Mouse (Mus musculus) forebrain, embryonic 12.5 days (tissue): ENCODE measurements around the gene Clpx. TPM values are rescaled to one million over a fixed set of nuclear protein-coding genes. Genes with fewer than 3 reads are reported as not detected.
"Not testable (repeated sequence)": the region's sequence is repeated elsewhere in the genome, so short reads cannot be mapped to it uniquely, and the experiment has no call there.

Experiments
- ATAC-seq: fragments of 200-750 bp; cut with Nextera tagmentation; 2 replicates; pipeline ENCODE4 v1.8.0; 2017; ENCODE audit warnings: moderate TSS enrichment; ENCODE audit not compliant: low FRiP score
- H3K27ac ChIP-seq: fragments of 300-500 bp; sonication (generic); 2 replicates; pipeline ENCODE4 v1.5.1; 2016; ENCODE audit warnings: mild to moderate bottlenecking
- H3K27me3 ChIP-seq: fragments of 300-500 bp; sonication (generic); 2 replicates; pipeline ENCODE4 v1.6.1; 2016; ENCODE audit warnings: mild to moderate bottlenecking
- H3K36me3 ChIP-seq: fragments of 300-500 bp; sonication (generic); replicated peaks from 2 replicates; pipeline ENCODE4 v1.6.1; 2016; ENCODE audit warnings: mild to moderate bottlenecking
- H3K4me1 ChIP-seq: fragments of 300-500 bp; sonication (generic); 2 replicates; pipeline ENCODE4 v1.6.1; 2016
- H3K4me2 ChIP-seq: fragments of 300-500 bp; sonication (generic); 2 replicates; pipeline ENCODE4 v1.6.1; 2016; ENCODE audit warnings: mild to moderate bottlenecking, moderate library complexity
- H3K4me3 ChIP-seq: fragments of 300-500 bp; sonication (generic); replicated peaks from 2 replicates; pipeline ENCODE4 v1.5.1; 2016; ENCODE audit warnings: mild to moderate bottlenecking
- H3K9ac ChIP-seq: fragments of 300-500 bp; sonication (generic); 2 replicates; pipeline ENCODE4 v1.6.1; 2016; ENCODE audit warnings: mild to moderate bottlenecking
- H3K9me3 ChIP-seq: fragments of 300-500 bp; sonication (generic); 2 replicates; pipeline ENCODE4 v1.6.1; 2016
- WGBS: fragments of 180-500 bp; shearing (Covaris S2); methylation state at CpG from one replicate; pipeline ENCODE4 v1.1.7; 2016; 5-methylcytosine and 5-hydroxymethylcytosine counted together
- polyA plus RNA-seq: library from polyadenylated mRNA; unstranded; fragments of >200 nt; fragmentation: Nextera tagmentation; extraction: Ambion mirVana; gene quantifications from 2 replicates; pipeline ENCODE4 v1.2.1, GENCODE M21; 2016

Gene Clpx
- polyA plus RNA-seq, 1 experiment from 2014 or later = 52.8 TPM

DNA sequence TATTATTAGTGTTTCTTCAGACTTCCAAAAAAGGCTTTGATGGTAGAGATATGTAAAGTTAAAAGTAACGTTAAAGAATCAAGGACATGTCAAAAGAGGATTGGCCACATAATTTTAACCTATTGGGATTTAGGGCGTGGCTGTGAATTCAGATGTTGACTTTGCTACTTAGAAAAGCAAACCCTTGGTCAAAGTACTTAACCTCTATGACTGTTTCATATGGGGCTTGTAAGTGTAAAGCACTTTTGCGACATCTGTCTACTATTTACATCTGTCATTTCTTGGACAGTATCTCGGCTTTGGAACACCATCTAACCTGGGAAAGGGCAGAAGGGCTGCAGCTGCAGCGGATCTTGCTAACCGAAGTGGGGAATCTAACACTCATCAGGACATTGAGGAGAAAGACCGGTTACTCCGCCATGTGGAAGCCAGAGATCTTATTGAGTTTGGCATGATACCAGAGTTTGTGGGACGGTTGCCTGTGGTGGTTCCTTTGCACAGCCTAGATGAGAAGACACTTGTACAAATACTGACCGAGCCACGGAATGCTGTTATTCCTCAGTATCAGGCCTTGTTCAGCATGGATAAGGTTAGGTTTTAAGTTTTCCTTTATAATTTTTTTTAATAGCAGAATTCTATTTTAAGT is 28.3 kb downstream of the Clpx start:
- no peak overlapping the region for H3K27ac ChIP-seq
- H3K27me3 ChIP-seq = no peaks in the 10 kb centered on the region
- H3K4me2 ChIP-seq = no peak overlapping the region
- H3K36me3 ChIP-seq = peaks cover 60% of the 10 kb centered on the region
- no peak overlapping the region for H3K4me3 ChIP-seq
- H3K9ac ChIP-seq = no peak overlapping the region
- WGBS = 93% methylated on average over 11 of the region's 11 CpGs
- no peaks in the 10 kb centered on the region for H3K4me1 ChIP-seq
- no peaks in the 10 kb centered on the region for H3K9me3 ChIP-seq
- no peak for ATAC-seq

DNA sequence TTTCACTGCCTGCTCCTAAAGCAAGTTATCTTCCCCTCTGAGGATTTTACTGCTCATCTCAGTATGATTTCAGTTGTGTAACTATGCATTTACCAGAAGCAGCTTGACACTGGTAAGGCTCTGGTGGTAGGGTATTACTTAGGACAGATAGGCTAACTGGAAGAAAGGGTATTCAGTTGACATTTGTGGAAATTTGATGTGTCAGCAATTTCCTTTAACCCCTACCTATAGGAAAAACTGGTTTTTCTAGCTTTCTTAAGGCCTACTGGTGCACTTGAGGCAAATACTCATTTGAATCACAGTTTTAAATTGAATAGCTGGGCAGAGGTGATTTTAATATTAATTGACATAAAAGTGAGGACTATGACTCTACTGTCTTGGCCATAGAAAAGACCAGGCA is 31.9 kb downstream of the Clpx start:
- Histone ChIP-seq H3K36me3 (peaks cover 64% of the 10 kb centered on the region), H3K27me3 (no peaks in the 10 kb centered on the region)
- no peak for ATAC-seq

GRCm38 (mm10) chr9:65327371-65327770 is 33.3 kb downstream of the Clpx start:
- peaks cover 61% of the 10 kb centered on the region for H3K36me3 ChIP-seq
- no peak overlapping the region for H3K4me3 ChIP-seq
- H3K27ac ChIP-seq = no peak overlapping the region
- no peak overlapping the region for H3K4me2 ChIP-seq
- no peaks in the 10 kb centered on the region for H3K27me3 ChIP-seq
- H3K4me1 ChIP-seq = no peaks in the 10 kb centered on the region
- no peaks in the 10 kb centered on the region for H3K9me3 ChIP-seq
- no peak for ATAC-seq
- no peak overlapping the region for H3K9ac ChIP-seq
- 100% methylated on average over 2 of the region's 2 CpGs for WGBS

More for the DNA sequence above, 31.9 kb downstream of the Clpx start:
- no peak overlapping the region for H3K4me2 ChIP-seq
- no peaks in the 10 kb centered on the region for H3K9me3 ChIP-seq
- no peak overlapping the region for H3K9ac ChIP-seq
- H3K4me3 ChIP-seq = no peak overlapping the region
- H3K27ac ChIP-seq = no peak overlapping the region
- no peaks in the 10 kb centered on the region for H3K4me1 ChIP-seq

- Histone ChIP-seq H3K27me3 (no peaks in the 10 kb centered on the region), H3K36me3 (peaks cover 13% of the 10 kb centered on the region), H3K27ac (no peak overlapping the region), H3K9ac (no peak overlapping the region), H3K4me3 (no peak overlapping the region), H3K4me1 (no peaks in the 10 kb centered on the region), H3K4me2 (no peak overlapping the region), H3K9me3 (no peaks in the 10 kb centered on the region)
- no peak for ATAC-seq
- 91% methylated on average over 5 of the region's 5 CpGs for WGBS
Measured at GRCm38 (mm10) chr9:65333958-65334357, 39.9 kb downstream of the Clpx start.

GRCm38 (mm10) chr9:65339146-65339545 is 45.1 kb downstream of the Clpx start:
- no peak for ATAC-seq
- H3K36me3 ChIP-seq = no peaks in the 10 kb centered on the region
- H3K9me3 ChIP-seq = no peaks in the 10 kb centered on the region
- H3K27me3 ChIP-seq = 0 out of 2 replicates have a peak, but pooled peaks cover 4% of the 10 kb centered on the region
- H3K4me1 ChIP-seq = no peaks in the 10 kb centered on the region
- H3K4me3 ChIP-seq = no peak overlapping the region
- WGBS = 85% methylated on average over 4 of the region's 4 CpGs
- no peak overlapping the region for H3K9ac ChIP-seq
- H3K27ac ChIP-seq = no peak overlapping the region
- H3K4me2 ChIP-seq = no peak overlapping the region

DNA sequence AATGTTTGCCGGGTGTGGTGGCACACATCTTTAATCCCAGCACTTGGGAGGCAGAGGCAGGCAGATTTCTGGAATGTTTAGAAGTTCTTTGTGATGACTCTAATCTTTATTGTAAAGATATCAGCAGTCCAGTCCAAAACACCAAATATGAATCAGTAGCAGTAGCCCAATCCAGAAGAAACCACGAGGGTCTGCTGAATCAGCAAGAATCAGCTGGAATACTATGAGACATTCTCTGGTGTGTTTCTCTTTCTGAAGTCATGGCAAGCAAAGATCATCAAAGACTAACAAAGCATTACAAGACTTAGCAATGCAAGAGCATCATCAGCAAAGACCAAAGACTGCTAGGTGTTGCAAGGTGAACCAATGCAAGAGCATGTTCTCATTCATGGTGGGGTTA is 46.4 kb downstream of the Clpx start:
- Histone ChIP-seq H3K4me2 (no peak overlapping the region), H3K27me3 (0 out of 2 replicates have a peak, but pooled peaks cover 4% of the 10 kb centered on the region), H3K4me3 (no peak overlapping the region), H3K9ac (no peak overlapping the region), H3K36me3 (no peaks in the 10 kb centered on the region), H3K9me3 (no peaks in the 10 kb centered on the region), H3K27ac (no peak overlapping the region), H3K4me1 (no peaks in the 10 kb centered on the region)
- 89% methylated on average over 2 of the region's 2 CpGs for WGBS
- no peak for ATAC-seq

DNA sequence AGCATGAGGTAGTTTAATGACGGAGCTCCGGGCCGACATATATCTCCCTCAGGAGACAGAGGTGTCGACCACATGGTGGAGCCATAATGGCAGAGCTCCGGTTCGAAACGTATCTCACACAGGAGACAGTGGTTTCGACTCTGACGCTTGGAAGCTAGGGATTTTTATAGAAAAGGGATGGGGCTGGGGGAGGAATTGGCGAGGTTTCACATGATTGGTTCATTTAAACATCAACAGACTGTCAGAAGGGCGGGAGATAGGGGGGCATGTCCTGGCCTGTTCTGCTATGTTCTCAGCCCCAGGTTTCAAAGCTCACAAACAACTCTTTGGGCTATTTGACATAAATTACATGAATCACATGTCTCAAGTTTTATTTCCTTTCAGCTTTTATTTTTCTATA is 51.4 kb downstream of the Clpx start:
- H3K27ac ChIP-seq = peak overlapping the region; percentile 96
- H3K36me3 ChIP-seq, H3K27me3 ChIP-seq, H3K9me3 ChIP-seq: not testable (repeated sequence)
- H3K9ac ChIP-seq = peak overlapping the region; percentile 98; the same call in 1 of the 2 replicates
- peak overlapping the region; percentile 100 for H3K4me3 ChIP-seq
- WGBS = 73% methylated on average over 11 of the region's 11 CpGs
- 0 out of 2 replicates have a peak, but pooled peaks have one; percentile 10 for ATAC-seq
- H3K4me1 ChIP-seq = peaks cover 24% of the 10 kb centered on the region
- peak overlapping the region; percentile 98 for H3K4me2 ChIP-seq

GRCm38 (mm10) chr9:65345854-65346475 is 51.9 kb downstream of the Clpx start, which contains the start of gene Pdcd7:
Gene Pdcd7 (plus strand): TSS chr9:65346104.
- Histone ChIP-seq H3K36me3 (no peaks in the 10 kb centered on the region), H3K9me3 (no peaks in the 10 kb centered on the region), H3K4me2 (peak within 1 kb of the TSS; percentile 98), H3K27me3 (no peaks in the 10 kb centered on the region), H3K4me3 (peak within 1 kb of the TSS; percentile 100), H3K9ac (peak within 1 kb of the TSS; percentile 98), H3K4me1 (peaks cover 25% of the 10 kb centered on the region), H3K27ac (peak within 1 kb of the TSS; percentile 96)
- WGBS = under 1% methylated on average over 57 of the region's 59 CpGs
- peak; percentile 98 for ATAC-seq

- peak; percentile 82 for ATAC-seq
- Histone ChIP-seq H3K36me3 (no peaks in the 10 kb centered on the region), H3K4me2 (peak overlapping the region; percentile 98), H3K4me1 (peaks cover 27% of the 10 kb centered on the region), H3K9me3 (no peaks in the 10 kb centered on the region), H3K9ac (peak overlapping the region; percentile 98), H3K27me3 (no peaks in the 10 kb centered on the region), H3K4me3 (peak overlapping the region; percentile 100), H3K27ac (peak overlapping the region; percentile 96)
- under 1% methylated on average over 75 of the region's 77 CpGs for WGBS
Measured at GRCm38 (mm10) chr9:65346476-65347111, 52.5 kb downstream of the Clpx start.

DNA sequence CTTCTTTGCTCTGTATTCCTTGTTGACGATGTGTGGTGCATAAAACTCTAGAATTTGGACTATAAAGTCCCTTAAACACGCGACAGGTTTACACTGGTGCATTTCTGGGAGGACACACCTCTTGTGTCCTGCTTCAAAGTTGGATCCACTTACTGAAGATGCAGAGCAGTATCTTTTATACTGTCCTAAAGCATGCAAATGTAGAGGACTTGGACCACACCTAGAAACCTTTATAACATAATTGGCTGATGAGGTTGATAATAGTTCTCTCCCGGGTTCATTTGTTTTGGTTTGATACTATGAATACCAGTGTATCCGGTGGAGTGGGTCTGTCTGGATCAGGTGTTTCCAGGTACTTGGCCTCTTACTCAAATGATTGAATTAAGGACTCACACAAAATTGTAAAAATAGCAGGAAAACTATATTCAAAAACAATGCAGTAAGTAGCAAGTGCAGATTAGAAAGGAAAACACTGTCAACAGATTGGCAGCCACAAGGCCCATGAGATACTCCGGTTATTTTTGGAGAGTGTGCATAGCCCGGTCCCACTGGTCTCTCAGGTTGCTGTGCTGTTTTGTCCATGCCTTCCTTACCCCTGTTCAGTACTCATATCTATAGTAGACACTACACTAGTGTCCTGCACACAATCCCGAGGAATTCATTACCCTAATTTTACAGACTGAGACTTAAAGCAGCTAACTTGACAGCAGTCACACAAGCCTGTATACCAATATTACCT is 53.2 kb downstream of the Clpx start:
- Histone ChIP-seq H3K9ac (peak overlapping the region; percentile 98), H3K36me3 (no peaks in the 10 kb centered on the region), H3K4me2 (peak overlapping the region; percentile 98), H3K4me1 (peaks cover 27% of the 10 kb centered on the region), H3K27me3 (no peaks in the 10 kb centered on the region), H3K4me3 (peak overlapping the region; percentile 100), H3K27ac (no peak overlapping the region), H3K9me3 (no peaks in the 10 kb centered on the region)
- WGBS = 52% methylated on average over 8 of the region's 8 CpGs
- ATAC-seq = no peak

DNA sequence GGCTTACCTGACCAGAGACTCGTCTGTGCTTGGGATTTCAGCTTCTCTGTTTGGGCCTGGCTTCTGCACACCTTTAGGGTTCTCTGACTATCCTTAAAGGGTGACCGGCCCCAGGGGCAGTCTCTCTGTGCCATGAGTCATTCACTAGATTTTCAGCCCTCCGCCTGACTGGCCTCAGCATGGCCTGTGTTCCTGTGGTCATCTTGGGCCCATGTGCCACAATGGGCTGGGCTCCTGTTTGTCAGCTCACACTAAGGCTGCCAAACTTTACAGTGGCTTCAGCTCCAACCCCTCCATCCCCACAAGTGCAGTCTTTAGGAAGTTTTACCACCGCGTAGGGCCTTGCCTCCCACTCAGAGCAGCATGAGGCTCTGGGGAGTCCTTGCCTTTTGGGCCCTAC is 59.2 kb downstream of the Clpx start:
- H3K4me1 ChIP-seq = peaks cover 11% of the 10 kb centered on the region
- no peaks in the 10 kb centered on the region for H3K27me3 ChIP-seq
- no peak for ATAC-seq
- no peak overlapping the region for H3K9ac ChIP-seq
- no peaks in the 10 kb centered on the region for H3K9me3 ChIP-seq
- H3K36me3 ChIP-seq = peaks cover 34% of the 10 kb centered on the region
- WGBS = 92% methylated on average over 5 of the region's 5 CpGs
- H3K4me3 ChIP-seq = no peak overlapping the region
- no peak overlapping the region for H3K27ac ChIP-seq
- no peak overlapping the region for H3K4me2 ChIP-seq

- no peak for ATAC-seq
- Histone ChIP-seq H3K9me3 (no peaks in the 10 kb centered on the region), H3K27ac (no peak overlapping the region), H3K4me2 (no peak overlapping the region), H3K4me1 (no peaks in the 10 kb centered on the region), H3K4me3 (no peak overlapping the region), H3K9ac (no peak overlapping the region), H3K27me3 (no peaks in the 10 kb centered on the region), H3K36me3 (peaks cover 61% of the 10 kb centered on the region)
- WGBS = 89% methylated on average over 7 of the region's 7 CpGs
Measured at GRCm38 (mm10) chr9:65356561-65356960, 62.5 kb downstream of the Clpx start.
